Mouse (Mus musculus): ENCODE measurements around the gene Adamts3.

GRCm38 (mm10) chr5:89793706-89794105 is 89.4 kb downstream of the Adamts3 start:
- TF ChIP-seq CTCF (conservative IDR thresholded peaks at IDR 0.05; ENCODE audit: low read length) (no peak), POU5F1 (IDR thresholded peaks at IDR 0.05; ENCODE audit: borderline replicate concordance, low read length) (no peak)
